36 mouse cellular contexts compared by ENCODE assay signal in the genomic region with DNA sequence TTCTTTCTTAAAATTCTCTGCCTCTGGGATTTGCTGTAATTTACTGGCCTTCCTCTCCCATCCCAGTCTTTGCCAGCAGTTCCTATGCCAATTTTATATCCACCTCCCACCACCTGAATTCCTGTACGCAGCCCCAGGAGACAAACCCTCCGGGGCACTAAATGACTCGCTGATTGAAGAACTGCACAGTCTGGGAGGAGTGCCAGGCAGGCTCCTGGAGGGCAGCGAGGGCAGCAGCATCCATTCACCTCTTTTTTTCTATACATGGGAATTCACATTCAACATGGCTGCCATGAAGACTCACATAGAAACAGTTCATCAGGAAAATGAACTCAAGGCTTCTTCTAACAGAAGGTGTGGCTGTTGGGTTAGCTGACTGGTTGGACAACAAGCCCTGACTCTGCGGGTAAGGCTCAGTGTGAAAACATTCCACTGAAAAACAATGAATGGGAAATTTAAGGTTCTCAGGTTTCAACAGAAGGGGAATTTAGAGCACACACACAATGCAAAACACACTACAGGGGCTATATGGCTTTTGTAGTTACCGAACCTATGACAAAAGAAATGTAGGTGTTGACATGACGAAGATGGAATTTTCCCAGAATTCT. TPM values are rescaled to one million over a fixed set of nuclear protein-coding genes. Genes with fewer than 3 reads are reported as not detected.
DNase-seq lines count a peak whose midpoint lies in the region; ATAC-seq and TF ChIP-seq lines count a peak whose summit lies in the region.
"Had no signal": no experiment of that assay in that cellular context is flagged by ENCODE, and none has a peak within 500 bp of the region (broad histone marks: within the 10 kb centered on the region; RNA-seq: fewer than 3 reads in every experiment).

No protein-coding gene starts in this region.

- no peak for TF ChIP-seq POLR2A in brain, embryonic 14.5 days (IDR thresholded peaks at IDR 0.05; ENCODE audit: borderline replicate concordance, extremely low read depth, insufficient read depth, insufficient read length, poor library complexity, severe bottlenecking)

- DNase-seq in adrenal gland, postnatal 10 days: peak; percentile 25
- no peak for DNase-seq in adrenal gland, adult 18-20 months (ENCODE audit: low spot score in 2 of 2)
- peak; percentile 53 for DNase-seq in forebrain, embryonic 14.5 days (ENCODE audit: low spot score)
- no peak for DNase-seq in forebrain, postnatal 0 days
- peak; percentile 63 for DNase-seq in 3T3-L1 (ENCODE audit: low read depth, low spot score)
- peak; percentile 71 for DNase-seq in brain, embryonic 14.5 days (ENCODE audit: low read depth)
- no peak for DNase-seq in right cerebral cortex, postnatal 4 days
- DNase-seq: adrenal gland, postnatal 25 days; cerebellum, adult 2 months; cerebellum, postnatal 14 days; gastrocnemius, adult 2 months; gastrocnemius, postnatal 36 days; heart, adult 2 months; heart, postnatal 10 days; kidney, adult 2 months; kidney, postnatal 4 days; layer of hippocampus, postnatal 36 days; liver; lung, adult 2 months; lung, postnatal 10 days; right cerebral cortex, adult 18-20 months; thymus, postnatal 14 days had no signal

- H3K4me3 ChIP-seq in forebrain, embryonic 14.5 days (ENCODE audit: low read depth, low read length): no peak overlapping the region
- H3K4me3 ChIP-seq in forebrain, postnatal 0 days (ENCODE audit: low read depth, low read length): no peak overlapping the region
- H3K4me3 ChIP-seq: embryonic facial prominence, embryonic 12.5 days; forebrain, embryonic 13.5 days; gastrocnemius, adult 2 months; heart, adult 2 months; heart, embryonic 13.5 days; intestine, embryonic 15.5 days; midbrain, embryonic 15.5 days; neural tube, embryonic 12.5 days; stomach, embryonic 15.5 days had no signal

- no peaks in the 10 kb centered on the region for H3K36me3 ChIP-seq in forebrain, embryonic 14.5 days (ENCODE audit: control insufficient read depth, insufficient read depth, low read length)
- no peaks in the 10 kb centered on the region for H3K36me3 ChIP-seq in forebrain, postnatal 0 days (ENCODE audit: insufficient read depth)
- H3K36me3 ChIP-seq: embryonic facial prominence, embryonic 12.5 days; G1E; heart, embryonic 13.5 days; intestine, embryonic 15.5 days; midbrain, embryonic 15.5 days; neural tube, embryonic 12.5 days; stomach, embryonic 15.5 days had no signal

- ATAC-seq in forebrain, embryonic 14.5 days: no peak
- no peak for ATAC-seq in forebrain, postnatal 0 days
- ATAC-seq in monocyte, adult 5-6 weeks (replicated peaks; ENCODE audit: insufficient number of reproducible peaks, low FRiP score, low TSS enrichment, poor library complexity, severe bottlenecking): no peak
- ATAC-seq: activated CD4-positive, CD25-positive, alpha-beta regulatory T cell, adult 4 months; forebrain, embryonic 13.5 days; hindbrain, postnatal 0 days; intestine, embryonic 15.5 days; midbrain, embryonic 15.5 days had no signal

- no peak overlapping the region for H3K9ac ChIP-seq in forebrain, embryonic 14.5 days (ENCODE audit: low read length)
- H3K9ac ChIP-seq in forebrain, postnatal 0 days: no peak overlapping the region
- H3K9ac ChIP-seq: embryonic facial prominence, embryonic 12.5 days; forebrain, embryonic 13.5 days; heart, embryonic 13.5 days; intestine, embryonic 15.5 days; liver, embryonic 14.5 days; midbrain, embryonic 15.5 days; neural tube, embryonic 12.5 days; stomach, embryonic 15.5 days had no signal

- no peaks in the 10 kb centered on the region for H3K27me3 ChIP-seq in forebrain, embryonic 14.5 days (replicated peaks; ENCODE audit: control insufficient read depth, insufficient read depth, low read length)
- H3K27me3 ChIP-seq in forebrain, postnatal 0 days (ENCODE audit: insufficient read depth, low read length): no peaks in the 10 kb centered on the region
- H3K27me3 ChIP-seq: embryonic facial prominence, embryonic 12.5 days; forebrain, embryonic 13.5 days; heart, embryonic 13.5 days; intestine, embryonic 15.5 days; midbrain, embryonic 15.5 days; neural tube, embryonic 12.5 days; stomach, embryonic 15.5 days had no signal

- 35% methylated on average over 7 of the region's 7 CpGs for WGBS in forebrain, embryonic 14.5 days
- WGBS in forebrain, postnatal 0 days: 34% methylated on average over 7 of the region's 7 CpGs

- H3K9me3 ChIP-seq in forebrain, embryonic 14.5 days (replicated peaks; ENCODE audit: control insufficient read depth, low read length): no peaks in the 10 kb centered on the region; the same call in 1 of the 2 replicates
- H3K9me3 ChIP-seq in forebrain, postnatal 0 days (ENCODE audit: low read length): no peaks in the 10 kb centered on the region
- H3K9me3 ChIP-seq: embryonic facial prominence, embryonic 12.5 days; forebrain, embryonic 13.5 days; intestine, embryonic 15.5 days; midbrain, embryonic 15.5 days; neural tube, embryonic 12.5 days; stomach, embryonic 15.5 days had no signal

- H3K4me2 ChIP-seq in forebrain, embryonic 14.5 days (ENCODE audit: low read length): no peak overlapping the region
- no peak overlapping the region for H3K4me2 ChIP-seq in forebrain, postnatal 0 days (ENCODE audit: low read depth)
- H3K4me2 ChIP-seq: embryonic facial prominence, embryonic 12.5 days; forebrain, embryonic 13.5 days; heart, embryonic 13.5 days; intestine, embryonic 15.5 days; midbrain, embryonic 15.5 days; neural tube, embryonic 12.5 days; stomach, embryonic 15.5 days had no signal

- H3K4me1 ChIP-seq in forebrain, embryonic 14.5 days (ENCODE audit: control insufficient read depth, insufficient read depth, low read length): no peaks in the 10 kb centered on the region
- H3K4me1 ChIP-seq in forebrain, postnatal 0 days (ENCODE audit: insufficient read depth): no peaks in the 10 kb centered on the region
- H3K4me1 ChIP-seq: embryonic facial prominence, embryonic 12.5 days; intestine, embryonic 15.5 days; midbrain, embryonic 15.5 days; stomach, embryonic 15.5 days had no signal

- no peak overlapping the region for H3K27ac ChIP-seq in forebrain, embryonic 14.5 days (ENCODE audit: low read depth, low read length)
- H3K27ac ChIP-seq in forebrain, postnatal 0 days (ENCODE audit: low read depth, low read length): no peak overlapping the region
- H3K27ac ChIP-seq: embryonic facial prominence, embryonic 12.5 days; forebrain, embryonic 13.5 days; gastrocnemius, adult 2 months; heart, adult 2 months; heart, embryonic 13.5 days; hindbrain, postnatal 0 days; intestine, embryonic 15.5 days; kidney, postnatal 0 days; liver, embryonic 14.5 days; macrophage; midbrain, embryonic 15.5 days; neural tube, embryonic 12.5 days; stomach, embryonic 15.5 days had no signal

- TF ChIP-seq CTCF in forebrain, postnatal 0 days (IDR thresholded peaks at IDR 0.05; ENCODE audit: low read depth): no peak
- TF ChIP-seq CTCF in brain, embryonic 14.5 days (IDR thresholded peaks at IDR 0.05; ENCODE audit: borderline replicate concordance, extremely low read depth, insufficient read depth, insufficient read length): no peak

RNA-seq across cellular contexts. Expression of a gene that starts 29.4 kb away (rescaled TPM):
- 1 to 10 TPM; 6.1 to 7.3 TPM for total RNA-seq in adrenal gland, postnatal 10 days (2021)
- 10 to 100 TPM in 1 of 2 experiments, 1 to 10 TPM in 1; 7.8 to 11.4 TPM for total RNA-seq in adrenal gland, adult 18-20 months (2021)
- 5.9 and 6.3 TPM in 2 replicates for polyA plus RNA-seq in forebrain, embryonic 14.5 days (2014; fragmentation: Nextera tagmentation; extraction: Ambion mirVana)
- 8.6 and 11.8 TPM in 2 replicates for total RNA-seq in forebrain, postnatal 0 days (2014; rRNA removed)
- 5.2 and 5.6 TPM in 2 replicates for polyA plus RNA-seq in forebrain, postnatal 0 days (2015; fragmentation: Nextera tagmentation; extraction: Ambion mirVana)
- 6.9 and 8.7 TPM in 2 replicates for polyA plus RNA-seq in brain, embryonic 14.5 days (2012; rRNA removed)
- total RNA-seq in monocyte, adult 5-6 weeks (2017): 1.8 to 4.0 TPM (median 3.6 TPM) in 3 replicates
- polyA plus RNA-seq: G1E had no signal

Comparison
In these comparisons a context has a peak if more than half of its experiments do, and no peak if none do; other contexts are left out.
1. DNase-seq: peak in adrenal gland, postnatal 10 days (single experiment), forebrain, embryonic 14.5 days (single experiment), 3T3-L1 (single experiment) and brain, embryonic 14.5 days (single experiment); none in adrenal gland, adult 18-20 months (0 of 2), forebrain, postnatal 0 days (single experiment) and right cerebral cortex, postnatal 4 days (single experiment).